Mouse (Mus musculus): ENCODE measurements around the gene Frs3. TPM values are rescaled to one million over a fixed set of nuclear protein-coding genes. Genes with fewer than 3 reads are reported as not detected.

Gene Frs3
- polyA plus RNA-seq, 1 experiment from 2014 or later, result 22.7 TPM

DNA sequence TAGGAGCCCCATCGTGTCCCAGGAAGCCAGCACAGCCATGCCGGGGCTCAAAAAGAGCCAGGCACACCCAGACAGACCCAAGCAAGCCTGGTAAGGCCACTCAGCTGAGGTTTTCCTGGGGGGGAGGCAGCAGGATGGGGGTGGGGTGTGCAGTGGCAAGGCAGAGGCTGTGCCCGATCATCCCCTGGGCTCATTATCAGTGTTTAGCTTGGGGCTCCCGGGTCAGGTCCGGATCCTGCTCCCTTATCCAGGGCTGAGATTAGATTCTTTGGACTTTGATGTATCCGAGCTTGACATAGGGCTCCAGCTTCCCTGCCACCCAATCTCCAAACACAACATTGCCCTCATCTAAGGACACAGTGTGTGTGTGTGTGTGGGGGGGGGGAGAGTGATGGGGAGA, 23.1 kb downstream of the Frs3 start:
- H3K36me3 ChIP-seq, result no peaks in the 10 kb centered on the region
- H3K4me2 ChIP-seq (replicated peaks), result no peak overlapping the region
- no peak for ATAC-seq (ENCODE audit: low FRiP score, low read depth)
- WGBS, result 82% methylated on average over 6 of the region's 6 CpGs
- no peaks in the 10 kb centered on the region for H3K27me3 ChIP-seq (replicated peaks)
- no peaks in the 10 kb centered on the region for H3K4me1 ChIP-seq
- no peaks in the 10 kb centered on the region for H3K9me3 ChIP-seq
- H3K4me3 ChIP-seq, result no peak overlapping the region
- no peak overlapping the region for H3K27ac ChIP-seq
- no peak overlapping the region for H3K9ac ChIP-seq

DNA sequence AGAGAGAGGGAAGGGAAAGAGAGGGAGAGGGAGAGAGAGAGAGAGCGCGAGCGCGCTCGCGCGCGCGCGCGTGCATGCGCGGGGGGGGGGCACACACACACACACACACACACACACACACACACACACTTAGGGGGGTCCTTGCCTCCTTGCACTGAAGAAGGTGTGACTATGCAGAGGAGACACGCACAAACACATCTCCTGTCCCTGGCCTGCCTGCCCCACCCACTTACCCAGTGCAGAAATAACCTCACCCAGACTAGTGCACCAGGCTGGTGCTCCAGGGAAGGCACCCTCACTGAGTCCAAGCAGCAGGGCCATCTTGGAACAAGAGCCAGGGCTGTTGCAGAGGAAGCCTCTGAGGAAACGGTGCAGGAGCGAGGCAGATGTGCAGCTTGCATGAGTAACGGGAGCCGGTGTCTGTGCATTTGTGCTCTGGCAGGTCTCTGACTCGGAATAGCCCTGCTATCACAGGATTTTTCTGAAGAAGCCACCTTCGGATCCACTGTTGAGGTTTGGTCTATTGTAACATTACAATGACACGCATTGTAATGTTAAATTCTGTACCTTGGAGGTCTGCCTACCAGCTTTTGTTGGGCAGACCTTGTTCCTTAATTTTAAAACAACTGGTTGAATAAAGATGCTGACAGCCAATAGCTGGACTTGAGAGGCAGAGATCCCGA, 24.2 kb downstream of the Frs3 start:
- WGBS, result 45% methylated on average over 17 of the region's 22 CpGs
- Histone ChIP-seq H3K27ac (no peak overlapping the region), H3K36me3 (no peaks in the 10 kb centered on the region), H3K9ac (no peak overlapping the region), H3K4me2 (replicated peaks) (no peak overlapping the region), H3K4me1 (no peaks in the 10 kb centered on the region), H3K4me3 (no peak overlapping the region), H3K27me3 (replicated peaks) (no peaks in the 10 kb centered on the region), H3K9me3 (no peaks in the 10 kb centered on the region)
- no peak for ATAC-seq (ENCODE audit: low FRiP score, low read depth)

DNA sequence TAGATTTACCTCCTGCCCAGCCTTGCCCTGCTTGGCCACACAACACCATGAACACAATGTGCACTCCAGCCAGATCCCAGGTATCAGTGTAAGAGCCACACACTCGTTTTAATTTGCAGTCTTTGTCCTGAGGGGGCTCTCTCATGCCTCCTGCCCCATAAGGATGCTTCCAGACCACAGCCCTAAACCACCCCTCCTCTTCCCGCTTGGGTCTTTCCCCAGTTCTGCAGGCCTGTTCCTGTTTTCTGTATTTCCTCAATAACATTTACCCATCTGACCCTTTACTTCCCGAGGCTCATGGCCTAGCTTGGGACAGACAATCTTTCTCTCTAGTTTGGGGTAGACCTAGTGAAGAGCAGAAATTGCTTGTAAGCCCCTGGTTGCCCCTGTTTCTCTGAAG, 26.2 kb downstream of the Frs3 start:
- 59% methylated on average over 3 of the region's 3 CpGs for WGBS
- ATAC-seq (ENCODE audit: low FRiP score, low read depth), result no peak

DNA sequence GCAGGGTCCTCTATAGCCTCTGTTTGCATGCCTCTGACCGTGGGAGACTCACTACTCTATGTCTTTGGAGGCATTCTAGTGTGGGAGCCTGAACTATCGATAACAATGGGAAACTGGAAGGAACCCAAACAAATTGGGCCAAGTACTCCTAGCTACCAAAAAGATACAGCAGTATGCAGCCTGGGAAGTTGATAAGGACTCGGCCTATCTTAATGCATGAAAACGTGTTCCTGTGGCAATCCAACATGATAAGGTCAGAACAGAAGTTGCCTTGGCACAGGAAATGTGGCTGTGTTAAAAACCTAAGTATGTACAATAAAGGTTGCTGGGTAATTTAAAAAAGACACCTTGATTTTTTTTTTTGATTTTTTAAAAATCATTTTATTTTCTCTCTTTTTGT, 32.4 kb downstream of the Frs3 start:
- no peak overlapping the region for H3K9ac ChIP-seq
- no peak overlapping the region for H3K4me2 ChIP-seq (replicated peaks)
- no peaks in the 10 kb centered on the region for H3K9me3 ChIP-seq
- WGBS, result 92% methylated on average over 4 of the region's 4 CpGs
- no peak for ATAC-seq (ENCODE audit: low FRiP score, low read depth)
- no peak overlapping the region for H3K27ac ChIP-seq
- H3K4me1 ChIP-seq, result no peaks in the 10 kb centered on the region
- no peak overlapping the region for H3K4me3 ChIP-seq
- no peaks in the 10 kb centered on the region for H3K36me3 ChIP-seq
- no peaks in the 10 kb centered on the region for H3K27me3 ChIP-seq (replicated peaks)

More for the DNA sequence above, 26.2 kb downstream of the Frs3 start:
- Histone ChIP-seq H3K4me3 (no peak overlapping the region), H3K4me2 (replicated peaks) (no peak overlapping the region), H3K27me3 (replicated peaks) (no peaks in the 10 kb centered on the region), H3K4me1 (no peaks in the 10 kb centered on the region), H3K9ac (no peak overlapping the region), H3K36me3 (no peaks in the 10 kb centered on the region), H3K9me3 (no peaks in the 10 kb centered on the region), H3K27ac (no peak overlapping the region)

DNA sequence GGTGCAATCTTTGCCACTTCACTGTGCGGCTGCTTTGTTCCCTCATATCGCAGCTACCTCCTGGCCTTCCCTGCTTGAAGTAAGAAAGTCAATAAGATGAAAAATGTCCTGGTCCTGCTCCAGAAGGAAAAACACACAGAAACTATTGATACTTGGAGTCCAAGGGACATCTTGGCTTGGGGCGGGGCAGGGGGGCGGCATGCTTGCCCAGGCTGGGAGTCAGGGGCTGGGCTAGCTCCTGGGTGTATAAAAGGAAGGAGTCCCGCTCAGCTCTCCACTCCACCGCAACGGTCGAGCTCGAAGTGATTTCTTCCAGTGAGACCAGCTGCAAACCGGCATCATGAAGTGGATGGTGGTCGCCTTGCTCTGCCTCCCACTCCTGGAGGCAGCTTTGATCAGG, 37.7 kb downstream of the Frs3 start, which contains the start of gene Pgc:
Gene Pgc, plus strand, starts transcription at position 277 of the 400 bp plus-strand sequence.
- Histone ChIP-seq H3K4me3 (no peak within 1 kb of the TSS), H3K9ac (no peak within 1 kb of the TSS), H3K27me3 (replicated peaks) (no peaks in the 10 kb centered on the region), H3K9me3 (no peaks in the 10 kb centered on the region), H3K4me2 (replicated peaks) (no peak within 1 kb of the TSS), H3K4me1 (no peaks in the 10 kb centered on the region), H3K36me3 (no peaks in the 10 kb centered on the region), H3K27ac (no peak within 1 kb of the TSS)
- no peak for ATAC-seq (ENCODE audit: low FRiP score, low read depth)
- WGBS, result 79% methylated on average over 11 of the region's 11 CpGs

DNA sequence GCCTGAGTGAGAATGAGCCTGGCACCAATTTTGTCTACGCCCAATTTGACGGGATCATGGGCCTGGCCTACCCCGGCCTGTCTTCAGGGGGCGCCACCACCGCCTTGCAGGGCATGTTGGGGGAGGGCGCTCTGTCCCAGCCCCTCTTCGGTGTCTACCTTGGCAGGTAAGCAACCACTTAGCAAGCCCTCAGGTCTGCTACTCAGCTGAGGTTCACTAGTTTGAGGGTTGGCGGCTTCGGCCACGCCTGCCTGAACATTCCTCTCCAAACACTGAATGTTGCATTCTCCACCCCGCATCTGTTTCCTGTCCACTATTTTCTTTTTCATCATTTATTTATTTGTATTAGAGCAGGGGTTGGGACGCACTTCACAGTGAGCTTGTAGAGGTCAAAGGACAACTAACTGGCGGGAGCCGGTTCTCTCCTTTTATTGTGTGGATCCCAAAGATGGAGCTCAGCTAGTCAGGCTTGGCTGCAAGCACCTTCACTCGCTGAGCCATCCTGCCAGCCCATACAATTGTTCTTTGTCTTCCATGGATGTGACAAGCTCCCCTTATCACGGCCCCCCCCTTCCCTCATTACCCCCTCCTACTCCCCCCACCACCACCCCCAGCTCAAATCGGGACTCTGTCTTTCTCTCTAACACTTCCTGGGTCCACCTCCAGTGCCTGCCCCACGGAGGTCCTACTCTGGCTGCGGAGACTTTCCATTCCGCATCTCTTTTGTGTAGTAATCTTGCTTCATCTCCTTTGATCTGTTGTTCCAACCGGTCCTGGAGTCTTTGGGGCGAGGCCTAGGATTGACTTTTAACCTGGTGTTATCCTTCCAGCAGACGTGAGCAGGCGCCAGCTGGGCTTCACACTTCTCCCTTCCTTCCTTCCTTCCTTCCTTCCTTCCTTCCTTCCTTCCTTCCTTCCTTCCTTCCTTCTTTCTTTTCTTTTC, 42.1 kb downstream of the Frs3 start:
- no peak overlapping the region for H3K4me3 ChIP-seq
- H3K4me2 ChIP-seq (replicated peaks), result no peak overlapping the region
- 56% methylated on average over 24 of the region's 24 CpGs for WGBS
- no peak for ATAC-seq (ENCODE audit: low FRiP score, low read depth)
- no peaks in the 10 kb centered on the region for H3K36me3 ChIP-seq
- no peak overlapping the region for H3K9ac ChIP-seq
- no peak overlapping the region for H3K27ac ChIP-seq
- H3K9me3 ChIP-seq, result no peaks in the 10 kb centered on the region
- no peaks in the 10 kb centered on the region for H3K4me1 ChIP-seq
- H3K27me3 ChIP-seq (replicated peaks), result no peaks in the 10 kb centered on the region; the same call in 1 of the 2 replicates

DNA sequence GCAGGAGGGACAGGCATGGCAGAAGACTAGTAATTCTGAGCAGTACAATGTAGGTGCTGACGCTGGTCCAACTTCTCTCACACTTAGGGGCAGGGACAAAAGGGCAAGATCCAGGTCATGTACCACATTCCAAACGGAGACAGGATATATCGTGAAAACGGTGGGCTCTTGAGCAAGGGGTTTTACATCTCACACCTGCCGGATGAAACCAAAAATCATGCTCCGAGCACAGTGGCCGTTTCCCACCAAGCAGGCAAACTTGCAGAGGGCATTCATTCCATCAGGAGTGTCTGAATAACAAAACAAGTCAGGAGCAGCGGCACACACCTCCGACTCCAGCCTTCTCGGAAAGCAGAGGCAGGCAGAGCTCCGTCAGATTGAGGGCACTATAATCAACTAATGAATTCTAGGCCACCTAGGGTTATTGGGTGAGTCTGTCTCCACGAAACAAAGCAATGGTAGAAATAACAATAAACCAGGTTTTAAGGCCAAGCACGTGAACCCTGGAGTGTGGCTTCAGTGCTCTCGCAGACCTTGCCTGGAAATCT, 46.8 kb downstream of the Frs3 start:
- H3K27me3 ChIP-seq (replicated peaks), result peaks cover 27% of the 10 kb centered on the region
- no peak overlapping the region for H3K4me2 ChIP-seq (replicated peaks)
- no peaks in the 10 kb centered on the region for H3K36me3 ChIP-seq
- peaks cover 26% of the 10 kb centered on the region for H3K4me1 ChIP-seq
- no peak overlapping the region for H3K9ac ChIP-seq
- no peak overlapping the region for H3K4me3 ChIP-seq
- no peaks in the 10 kb centered on the region for H3K9me3 ChIP-seq
- ATAC-seq (ENCODE audit: low FRiP score, low read depth), result no peak
- H3K27ac ChIP-seq, result no peak overlapping the region
- WGBS, result 69% methylated on average over 14 of the region's 14 CpGs

DNA sequence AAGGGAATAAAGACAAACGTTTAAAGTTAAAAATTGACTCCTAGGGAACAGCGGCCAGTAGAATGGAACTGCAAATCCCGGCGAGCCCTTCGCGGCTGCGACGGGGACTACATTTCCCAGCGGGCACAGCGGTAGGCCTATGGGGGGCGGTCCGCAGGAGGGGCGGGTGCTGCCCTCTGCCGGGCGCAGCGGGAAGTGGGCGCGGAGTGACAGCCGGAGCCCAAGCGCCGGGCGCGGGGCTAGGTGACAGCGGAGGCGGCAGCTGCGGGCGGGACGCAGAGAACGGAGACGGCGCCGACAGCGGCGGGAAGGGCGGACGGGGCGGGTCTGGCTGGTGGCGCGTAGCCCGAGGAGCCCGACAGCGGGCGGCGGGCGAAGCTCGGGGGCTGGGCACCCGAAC, 48.0 kb downstream of the Frs3 start, which contains the start of gene Tfeb:
Gene Tfeb, plus strand, starts transcription at position 175 of the 400 bp plus-strand sequence.
- H3K4me2 ChIP-seq (replicated peaks), result peak within 1 kb of the TSS; percentile 94
- H3K27me3 ChIP-seq (replicated peaks), result peaks cover 32% of the 10 kb centered on the region
- no peak within 1 kb of the TSS for H3K27ac ChIP-seq
- ATAC-seq (ENCODE audit: low FRiP score, low read depth), result peak; percentile 78
- H3K9ac ChIP-seq, result peak within 1 kb of the TSS; percentile 53
- no peaks in the 10 kb centered on the region for H3K36me3 ChIP-seq
- peak within 1 kb of the TSS; percentile 47 for H3K4me3 ChIP-seq
- peaks cover 26% of the 10 kb centered on the region for H3K4me1 ChIP-seq
- no peaks in the 10 kb centered on the region for H3K9me3 ChIP-seq
- under 1% methylated on average over 47 of the region's 47 CpGs for WGBS

DNA sequence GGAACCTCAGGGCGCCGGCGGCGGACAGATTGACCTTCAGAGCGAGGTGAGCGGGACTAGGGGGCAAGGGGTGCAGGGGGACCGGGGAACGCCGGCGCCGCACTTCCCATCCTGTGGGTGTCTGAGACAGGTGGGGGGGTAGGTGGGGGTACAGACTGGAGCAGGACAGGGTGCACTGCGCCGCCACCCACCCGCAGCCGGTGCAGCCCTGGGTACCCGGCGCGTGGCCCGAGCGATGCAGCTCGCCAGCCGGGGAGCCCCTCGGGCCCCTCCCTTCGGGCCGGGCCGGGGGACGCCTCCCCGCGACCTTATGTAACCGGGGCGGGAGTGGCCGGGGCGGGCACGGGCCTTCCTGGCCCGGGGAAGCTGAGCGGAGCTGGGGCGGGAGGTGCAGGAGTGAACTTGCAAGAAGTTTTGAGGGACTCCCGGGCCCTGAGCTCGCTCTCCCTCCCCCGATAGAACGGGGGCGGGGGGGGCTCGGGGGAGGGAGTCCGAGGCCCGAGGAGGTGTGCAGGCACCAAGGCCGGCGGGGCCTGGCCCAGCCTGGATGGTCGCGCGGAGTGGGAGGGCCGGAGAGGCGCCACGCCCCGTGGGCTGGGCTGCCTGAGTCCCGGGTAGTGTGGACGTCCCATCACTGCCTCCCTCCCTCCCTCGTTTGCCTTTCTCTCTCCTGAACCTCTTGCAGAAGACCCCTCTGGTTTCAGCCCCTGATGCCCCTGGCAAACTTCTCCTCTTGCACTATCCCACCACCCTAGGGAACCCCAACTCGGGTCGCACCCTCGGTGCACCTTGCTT, 48.6 kb downstream of the Frs3 start:
- no peaks in the 10 kb centered on the region for H3K36me3 ChIP-seq
- peak overlapping the region; percentile 47 for H3K4me3 ChIP-seq
- H3K9me3 ChIP-seq, result no peaks in the 10 kb centered on the region
- peak overlapping the region; percentile 94 for H3K4me2 ChIP-seq (replicated peaks)
- no peak overlapping the region for H3K27ac ChIP-seq
- WGBS, result under 1% methylated on average over 58 of the region's 60 CpGs
- H3K27me3 ChIP-seq (replicated peaks), result peaks cover 32% of the 10 kb centered on the region
- H3K9ac ChIP-seq, result peak overlapping the region; percentile 53
- peak; percentile 82 for ATAC-seq (ENCODE audit: low FRiP score, low read depth)
- peaks cover 26% of the 10 kb centered on the region for H3K4me1 ChIP-seq

DNA sequence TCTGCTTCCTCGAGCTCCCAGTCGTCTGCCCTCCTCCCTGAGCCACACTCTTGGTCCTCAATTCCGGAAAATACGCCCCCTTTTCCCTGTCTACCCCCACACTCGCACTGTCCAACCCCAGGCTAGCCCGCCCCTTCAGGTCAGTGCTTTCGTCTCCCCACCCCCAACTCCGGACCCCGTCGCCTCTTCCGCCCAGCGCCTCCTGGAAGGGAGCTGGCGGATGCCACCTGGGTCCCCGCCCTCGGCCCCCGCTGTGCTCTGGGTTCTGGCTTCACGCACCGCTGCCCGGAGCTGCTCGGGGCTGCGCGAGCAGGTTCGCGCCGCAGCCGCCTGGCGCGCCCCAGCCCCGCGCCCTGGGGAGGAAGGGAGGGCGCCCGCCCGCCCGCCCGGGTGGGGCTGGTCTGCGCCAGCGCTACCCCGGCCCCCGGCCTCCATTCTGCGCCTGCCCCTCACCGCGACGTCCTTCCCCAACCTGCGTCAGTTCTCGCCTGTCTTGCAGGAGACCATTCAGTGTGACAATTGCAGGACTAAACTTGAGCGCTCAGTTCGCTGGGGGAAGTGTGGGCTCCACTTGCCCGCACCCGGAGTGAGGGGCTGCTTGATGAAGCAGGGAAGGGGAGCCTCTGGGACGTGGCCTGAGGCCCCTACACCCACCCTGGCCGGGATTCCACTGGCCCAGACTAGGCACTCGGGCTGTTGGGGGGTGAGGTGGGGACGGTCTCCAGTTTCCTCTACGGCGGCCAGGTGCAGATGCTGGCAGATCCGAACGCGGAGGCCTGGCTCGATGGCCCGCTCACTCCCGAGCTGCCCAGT, 49.4 kb downstream of the Frs3 start:
- H3K9me3 ChIP-seq, result no peaks in the 10 kb centered on the region
- H3K27ac ChIP-seq, result no peak overlapping the region
- no peaks in the 10 kb centered on the region for H3K36me3 ChIP-seq
- H3K4me3 ChIP-seq, result peak overlapping the region; percentile 47
- peak overlapping the region; percentile 53 for H3K9ac ChIP-seq
- H3K4me1 ChIP-seq, result peaks cover 26% of the 10 kb centered on the region
- peaks cover 32% of the 10 kb centered on the region for H3K27me3 ChIP-seq (replicated peaks)
- WGBS, result under 1% methylated on average over 60 of the region's 61 CpGs
- H3K4me2 ChIP-seq (replicated peaks), result peak overlapping the region; percentile 94
- ATAC-seq (ENCODE audit: low FRiP score, low read depth), result peak; percentile 34

Data from neural tube, embryonic 12.5 days (tissue).